In the genomic region with DNA sequence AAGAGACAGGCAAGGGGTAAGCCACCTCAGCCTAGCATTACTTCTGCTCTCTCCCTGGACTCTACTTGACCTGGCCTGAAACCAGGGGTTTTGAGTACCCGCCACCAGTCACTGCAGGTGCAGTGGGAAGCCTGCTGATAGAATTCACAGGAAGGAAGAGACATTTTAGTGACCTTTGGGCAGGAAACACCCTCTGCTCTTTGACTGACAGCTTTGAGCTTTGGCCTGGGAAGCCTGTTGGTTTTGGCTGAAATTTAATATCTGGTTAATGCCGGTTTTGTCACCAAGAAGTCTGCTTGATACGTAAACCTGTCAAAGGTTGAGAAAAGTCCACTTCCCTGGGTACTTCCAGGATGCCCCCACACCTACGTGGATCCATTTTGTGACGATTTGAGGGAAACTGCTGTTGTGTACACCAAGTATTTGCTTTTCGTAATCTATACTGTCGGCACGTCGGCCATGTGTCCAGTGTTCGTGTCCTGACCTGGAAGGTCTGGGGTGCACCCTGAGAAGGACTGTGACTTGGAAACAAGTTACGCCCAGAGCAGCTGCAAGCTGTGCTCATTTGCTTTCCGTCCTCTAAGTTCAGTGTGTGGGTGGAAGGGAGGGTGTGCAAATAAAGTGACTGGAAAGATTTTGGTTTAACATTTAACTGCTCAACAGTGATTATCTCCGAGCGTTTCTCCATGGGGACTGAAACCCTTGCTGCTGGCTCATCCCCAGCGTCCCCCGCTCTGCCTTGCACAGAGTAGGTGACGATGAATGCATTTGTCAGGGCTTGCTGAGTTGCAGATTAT, we compare ENCODE assay signal across 8 mouse cellular contexts.
A peak's percentile ranks its signal among the peaks of the same experiment; 100 is the strongest.
DNase-seq lines count a peak whose midpoint lies in the region; ATAC-seq and TF ChIP-seq lines count a peak whose summit lies in the region.

No protein-coding gene starts in this region.

- 74% methylated on average over 17 of the region's 17 CpGs for WGBS in spleen, adult 2 months

- no peaks in the 10 kb centered on the region for H3K27me3 ChIP-seq in spleen, adult 2 months (ENCODE audit: control insufficient read depth, insufficient read depth, low read length)

- no peak for TF ChIP-seq CTCF in spleen, adult 2 months (IDR thresholded peaks at IDR 0.05; ENCODE audit: extremely low read depth, insufficient read depth, insufficient read length, insufficient replicate concordance)

- TF ChIP-seq POLR2A in spleen, adult 2 months (IDR thresholded peaks at IDR 0.05; ENCODE audit: low read depth, low read length): no peak

- no peaks in the 10 kb centered on the region for H3K36me3 ChIP-seq in spleen, adult 2 months (ENCODE audit: control insufficient read depth, insufficient read depth, low read length)

- intact Hi-C loops in left cerebral cortex, postnatal 25 days (cut with DNase I): loop anchor here (2.0 to 10.0 kb wide), 4 partner anchors 70 to 505 kb away; no protein-coding TSS in a partner anchor

- peaks cover 22% of the 10 kb centered on the region for H3K4me1 ChIP-seq in spleen, adult 2 months (ENCODE audit: control insufficient read depth, insufficient read depth, insufficient read length)

- no peak for DNase-seq in spleen, adult 2 months (ENCODE audit: low read depth in 1 of 2, low spot score in 2 of 2)
- DNase-seq in spleen, postnatal 4 days (ENCODE audit: low spot score in 2 of 2): no peak
- peak; percentile 66 for DNase-seq in kidney, adult 11 months
- DNase-seq in left cerebral cortex, postnatal 25 days (ENCODE audit: low spot score in 2 of 2): peak; percentile 62 to 93
- DNase-seq in telencephalon, adult 2 months (ENCODE audit: low read depth, low spot score): peak; percentile 78
- DNase-seq in retina, embryonic 14.5 days (ENCODE audit: low spot score): no peak
- no peak for DNase-seq in urinary bladder, postnatal 25 days (ENCODE audit: low spot score)

- peak overlapping the region; percentile 69 for H3K27ac ChIP-seq in spleen, adult 2 months (ENCODE audit: insufficient read depth, low read length)

- ATAC-seq in erythroblast, adult 5-6 weeks (replicated peaks; ENCODE audit: low FRiP score, poor library complexity, severe bottlenecking): no peak

- H3K4me3 ChIP-seq in spleen, adult 2 months (ENCODE audit: extremely low read depth, insufficient read depth, insufficient read length): no peak overlapping the region

Comparison
In these comparisons a context has a peak if more than half of its experiments do, and no peak if none do; other contexts are left out.
1. DNase-seq: peak in kidney, adult 11 months (single experiment), left cerebral cortex, postnatal 25 days (2 of 2) and telencephalon, adult 2 months (single experiment); none in spleen, adult 2 months (0 of 2), spleen, postnatal 4 days (0 of 2), retina, embryonic 14.5 days (single experiment) and urinary bladder, postnatal 25 days (single experiment).